ENCODE assay signal across 9 mouse cellular contexts in genomic region chr1:87879494-87880325, GRCm38 (mm10). TPM values are rescaled to one million over a fixed set of nuclear protein-coding genes. Genes with fewer than 3 reads are reported as not detected.
DNase-seq lines count a peak whose midpoint lies in the region; ATAC-seq lines count a peak whose summit lies in the region.
"Had no signal": no experiment of that assay in that cellular context is flagged by ENCODE, and none has a peak within 500 bp of the region (broad histone marks: within the 10 kb centered on the region; RNA-seq: fewer than 3 reads in every experiment).

No protein-coding gene starts in this region.

- no peak overlapping the region for H3K9ac ChIP-seq in midbrain, embryonic 14.5 days (replicated peaks; ENCODE audit: low read length)
- no peak overlapping the region for H3K9ac ChIP-seq in midbrain, embryonic 11.5 days (ENCODE audit: low read length)
- H3K9ac ChIP-seq in kidney, embryonic 14.5 days (ENCODE audit: low read depth, low read length) = no peak overlapping the region
- no peak overlapping the region for H3K9ac ChIP-seq in limb, embryonic 15.5 days

- H3K36me3 ChIP-seq in midbrain, embryonic 14.5 days (ENCODE audit: control insufficient read depth, insufficient read depth, low read length) = 0 out of 2 replicates have a peak, but pooled peaks cover 11% of the 10 kb centered on the region
- H3K36me3 ChIP-seq in midbrain, embryonic 11.5 days (ENCODE audit: control insufficient read depth, insufficient read depth, low read length) = no peaks in the 10 kb centered on the region
- peaks cover 20% of the 10 kb centered on the region; the same call in 1 of the 2 replicates for H3K36me3 ChIP-seq in kidney, embryonic 14.5 days (ENCODE audit: control insufficient read depth, insufficient read depth, low read length)
- peaks cover 10% of the 10 kb centered on the region; the same call in 1 of the 2 replicates for H3K36me3 ChIP-seq in limb, embryonic 15.5 days

- H3K27me3 ChIP-seq in midbrain, embryonic 14.5 days (ENCODE audit: control insufficient read depth, insufficient read depth, low read length) = no peaks in the 10 kb centered on the region
- no peaks in the 10 kb centered on the region for H3K27me3 ChIP-seq in midbrain, embryonic 11.5 days (ENCODE audit: control insufficient read depth, insufficient read depth, low read length)
- no peaks in the 10 kb centered on the region for H3K27me3 ChIP-seq in kidney, embryonic 14.5 days (ENCODE audit: control insufficient read depth, insufficient read depth, low read length)
- no peaks in the 10 kb centered on the region for H3K27me3 ChIP-seq in limb, embryonic 15.5 days

- no peak overlapping the region for H3K27ac ChIP-seq in midbrain, embryonic 14.5 days (replicated peaks; ENCODE audit: low read depth, low read length)
- no peak overlapping the region for H3K27ac ChIP-seq in midbrain, embryonic 11.5 days (ENCODE audit: low read depth, low read length)
- H3K27ac ChIP-seq in kidney, embryonic 14.5 days (ENCODE audit: low read depth, low read length) = peak overlapping the region; percentile 64
- peak overlapping the region; percentile 75 for H3K27ac ChIP-seq in limb, embryonic 15.5 days
- H3K27ac ChIP-seq: macrophage had no signal

- peaks cover 6% of the 10 kb centered on the region; the same call in 1 of the 2 replicates for H3K4me1 ChIP-seq in midbrain, embryonic 14.5 days (ENCODE audit: control insufficient read depth, insufficient read depth, low read length)
- no peaks in the 10 kb centered on the region for H3K4me1 ChIP-seq in midbrain, embryonic 11.5 days (ENCODE audit: control insufficient read depth, insufficient read depth, low read length)
- H3K4me1 ChIP-seq in kidney, embryonic 14.5 days (ENCODE audit: control insufficient read depth, insufficient read depth, low read length) = peaks cover 17% of the 10 kb centered on the region
- H3K4me1 ChIP-seq in limb, embryonic 15.5 days = peaks cover 33% of the 10 kb centered on the region

- peak; percentile 57 for DNase-seq in midbrain, embryonic 14.5 days
- DNase-seq in midbrain, embryonic 11.5 days (ENCODE audit: low spot score, missing footprints) = no peak
- peak; percentile 89 for DNase-seq in cerebellum, adult 9-11 months
- DNase-seq in gastrocnemius, postnatal 4 days (ENCODE audit: low spot score in 2 of 2) = peak; percentile 38 to 71
- DNase-seq in right cerebral cortex, postnatal 14 days = peak; percentile 63
- no peak for DNase-seq in spleen, postnatal 10 days (ENCODE audit: low spot score in 2 of 2)

- no peaks in the 10 kb centered on the region for H3K9me3 ChIP-seq in midbrain, embryonic 14.5 days (ENCODE audit: control insufficient read depth, low read length)
- H3K9me3 ChIP-seq in midbrain, embryonic 11.5 days (ENCODE audit: control insufficient read depth, low read length) = no peaks in the 10 kb centered on the region
- H3K9me3 ChIP-seq in kidney, embryonic 14.5 days (ENCODE audit: control insufficient read depth, low read length) = no peaks in the 10 kb centered on the region
- no peaks in the 10 kb centered on the region for H3K9me3 ChIP-seq in limb, embryonic 15.5 days

- no peak for ATAC-seq in midbrain, embryonic 14.5 days (ENCODE audit: low FRiP score, low TSS enrichment)
- ATAC-seq in midbrain, embryonic 11.5 days (ENCODE audit: low FRiP score) = no peak
- ATAC-seq in kidney, embryonic 14.5 days (ENCODE audit: low FRiP score, low TSS enrichment) = peak; percentile 87
- ATAC-seq in limb, embryonic 15.5 days (ENCODE audit: insufficient number of reproducible peaks, low FRiP score, low TSS enrichment, low read depth) = peak; percentile 72; the same call in 1 of the 2 replicates

- H3K4me2 ChIP-seq in midbrain, embryonic 14.5 days (ENCODE audit: low read length) = no peak overlapping the region
- no peak overlapping the region for H3K4me2 ChIP-seq in midbrain, embryonic 11.5 days
- no peak overlapping the region for H3K4me2 ChIP-seq in kidney, embryonic 14.5 days (replicated peaks; ENCODE audit: low read depth, low read length)
- peak overlapping the region; percentile 7; the same call in 1 of the 2 replicates for H3K4me2 ChIP-seq in limb, embryonic 15.5 days

- H3K4me3 ChIP-seq in midbrain, embryonic 14.5 days (replicated peaks; ENCODE audit: low read depth, low read length) = no peak overlapping the region
- H3K4me3 ChIP-seq in midbrain, embryonic 11.5 days (ENCODE audit: low read depth, low read length) = no peak overlapping the region
- no peak overlapping the region for H3K4me3 ChIP-seq in kidney, embryonic 14.5 days (ENCODE audit: low read length)
- no peak overlapping the region for H3K4me3 ChIP-seq in limb, embryonic 15.5 days

- 73% methylated on average over 3 of the region's 3 CpGs for WGBS in midbrain, embryonic 14.5 days
- 83% methylated on average over 3 of the region's 3 CpGs for WGBS in midbrain, embryonic 11.5 days
- 42% methylated on average over 3 of the region's 3 CpGs for WGBS in kidney, embryonic 14.5 days
- 14% methylated on average over 3 of the region's 3 CpGs for WGBS in limb, embryonic 15.5 days

RNA-seq across cellular contexts. Expression of gene Dgkd, which starts 26.6 kb away (rescaled TPM):
- polyA plus RNA-seq in midbrain, embryonic 14.5 days (2014; fragmentation: Nextera tagmentation; extraction: Ambion mirVana) = 48.0 and 50.2 TPM in 2 replicates
- 34.1 and 35.3 TPM in 2 replicates for polyA plus RNA-seq in midbrain, embryonic 11.5 days (2014; fragmentation: Nextera tagmentation; extraction: Ambion mirVana)
- total RNA-seq in gastrocnemius, postnatal 4 days (2021) = 10 to 100 TPM; 48.4 to 50.2 TPM
- 18.1 and 32.6 TPM in 2 replicates for polyA plus RNA-seq in kidney, embryonic 14.5 days (2014; fragmentation: Nextera tagmentation; extraction: Ambion mirVana)
- 24.4 and 25.2 TPM in 2 replicates for polyA plus RNA-seq in limb, embryonic 15.5 days (2015; fragmentation: Nextera tagmentation; extraction: Ambion mirVana)

Comparison
In these comparisons a context has a peak if more than half of its experiments do, and no peak if none do; other contexts are left out.
1. DNase-seq: peak in midbrain, embryonic 14.5 days (single experiment), cerebellum, adult 9-11 months (single experiment), gastrocnemius, postnatal 4 days (2 of 2) and right cerebral cortex, postnatal 14 days (single experiment); none in midbrain, embryonic 11.5 days (single experiment) and spleen, postnatal 10 days (0 of 2).
2. ATAC-seq: peak in kidney, embryonic 14.5 days (single experiment) and limb, embryonic 15.5 days (single experiment); none in midbrain, embryonic 14.5 days (single experiment) and midbrain, embryonic 11.5 days (single experiment).
3. H3K27ac ChIP-seq: peak in kidney, embryonic 14.5 days (single experiment) and limb, embryonic 15.5 days (single experiment); none in midbrain, embryonic 14.5 days (single experiment) and midbrain, embryonic 11.5 days (single experiment).